Mouse (Mus musculus): ENCODE data around the gene Rasgef1b.

DNA sequence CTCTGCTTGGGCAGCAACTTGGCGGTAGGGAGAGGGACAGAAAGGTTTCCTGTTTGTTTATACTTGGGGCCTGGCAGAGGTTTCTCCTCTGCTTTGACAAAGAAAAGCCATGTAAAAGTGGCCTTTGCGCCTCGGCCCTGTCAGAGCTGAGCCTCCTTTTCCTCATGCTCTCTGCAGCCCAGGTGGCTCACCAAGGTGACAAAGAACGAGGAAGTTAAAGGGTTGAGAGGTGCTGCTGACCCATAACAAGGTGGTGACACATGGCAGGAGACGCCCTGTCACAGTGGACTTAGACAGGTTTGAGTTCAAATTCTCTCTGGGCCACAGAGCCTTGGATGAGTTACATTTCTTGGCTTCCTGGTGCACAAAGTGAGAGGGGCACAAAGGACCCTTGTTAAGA is 325.5 kb downstream of the Rasgef1b start:
- no peak for TF ChIP-seq CTCF (IDR thresholded peaks at IDR 0.05; ENCODE audit: extremely low read depth, insufficient read depth, low read length)
- no peak for TF ChIP-seq POLR2A (IDR thresholded peaks at IDR 0.05; ENCODE audit: extremely low read depth, insufficient read depth, low read length)

Data from cortical plate, adult 2 months (tissue).